Mouse (Mus musculus) spleen, adult 2 months (tissue): ENCODE measurements around the gene Astn2. TPM values are rescaled to one million over a fixed set of nuclear protein-coding genes. Genes with fewer than 3 reads are reported as not detected.

Source experiments
- DNase-seq, 2 experiments: peaks; one replicate each; pipeline versions ENCODE4 v3.0.0 to v3.0.0-alpha.2; 2012 to 2021; ENCODE audit warnings: low spot score in 2 of 2, low read depth in 1 of 2
- H3K27ac ChIP-seq: fragments of 200-500 bp; 2 replicates; pipeline ENCODE4 v1.5.1; 2012; ENCODE audit warnings: low read length, inconsistent platforms; ENCODE audit not compliant: insufficient read depth
- H3K27me3 ChIP-seq: fragments of 200-500 bp; 2 replicates; pipeline ENCODE4 v1.6.1; 2012; ENCODE audit warnings: mild to moderate bottlenecking, moderate library complexity, low read length, inconsistent platforms; ENCODE audit not compliant: control insufficient read depth, insufficient read depth
- H3K36me3 ChIP-seq: fragments of 200-500 bp; 2 replicates; pipeline ENCODE4 v1.6.1; 2012; ENCODE audit warnings: mild to moderate bottlenecking, low read length, inconsistent platforms; ENCODE audit not compliant: control insufficient read depth, insufficient read depth
- H3K4me1 ChIP-seq: fragments of 200-500 bp; 2 replicates; pipeline ENCODE4 v1.6.1; 2011; ENCODE audit warnings: inconsistent platforms; ENCODE audit not compliant: control insufficient read depth, insufficient read depth, insufficient read length
- H3K4me3 ChIP-seq: fragments of 200-500 bp; 2 replicates; pipeline ENCODE4 v1.5.1; 2011; ENCODE audit warnings: mild to moderate bottlenecking, inconsistent platforms; ENCODE audit not compliant: insufficient read depth, insufficient read length; ENCODE audit errors: extremely low read depth
- CTCF ChIP-seq: fragments of 200-500 bp; IDR thresholded peaks from 2 replicates; pipeline ENCODE4 v1.5.1; 2011; ENCODE audit warnings: mild to moderate bottlenecking, inconsistent platforms; ENCODE audit not compliant: insufficient read depth, insufficient read length, insufficient replicate concordance; ENCODE audit errors: extremely low read depth
- POLR2A ChIP-seq: fragments of 200-500 bp; IDR thresholded peaks from 2 replicates; pipeline ENCODE4 v1.6.1; 2011; ENCODE audit warnings: low read depth, low read length, inconsistent platforms
- WGBS: fragments of 180-500 bp; shearing (Covaris S2); methylation state at CpG from one replicate; pipeline ENCODE4 v1.1.7; 2018; 5-methylcytosine and 5-hydroxymethylcytosine counted together
- polyA plus RNA-seq: library from polyadenylated mRNA; depleted of rRNA; stranded (reverse); fragments of >200 nt; gene quantifications from 2 replicates; pipeline ENCODE4 v1.2.3, GENCODE M21; 2012

Astn2 gene
- polyA plus RNA-seq, 1 experiment = 3.9 TPM

DNA sequence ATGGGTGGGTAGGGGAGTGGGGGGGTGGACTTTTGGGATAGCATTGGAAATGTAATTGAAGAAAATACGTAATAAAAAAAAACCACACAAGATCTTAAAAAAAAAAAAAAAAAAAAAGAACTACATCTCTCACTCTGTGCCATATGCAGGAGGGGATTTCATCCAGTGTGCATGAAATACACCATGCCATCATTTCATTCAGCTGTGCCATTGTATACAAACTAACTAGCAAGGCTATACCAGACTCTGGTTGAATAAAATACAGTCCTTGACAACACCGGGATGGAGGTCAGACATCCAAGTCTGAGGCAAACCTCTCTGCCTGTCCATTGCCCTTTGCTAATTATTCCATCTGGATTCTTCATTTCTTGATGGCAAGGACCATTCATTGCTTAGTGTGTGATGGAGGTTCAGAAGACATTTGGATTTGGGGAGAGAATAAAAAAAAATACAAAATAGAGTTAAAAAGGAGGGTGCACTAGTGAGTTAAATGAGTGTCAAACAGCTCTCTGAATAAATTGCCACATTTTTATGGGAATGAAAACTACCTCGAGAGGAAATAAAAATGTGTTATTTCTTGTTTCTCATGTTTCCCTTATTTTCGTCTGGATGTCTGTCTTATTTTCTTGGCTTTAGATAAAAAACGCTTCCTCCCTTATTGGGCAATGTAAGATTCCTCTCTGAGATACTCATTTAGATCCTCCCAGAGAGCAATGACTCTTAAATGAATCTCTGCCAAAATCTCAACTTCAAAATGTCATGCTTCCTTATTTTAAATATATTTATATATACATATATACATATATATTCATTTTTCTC, 445.8 kb downstream of the Astn2 start:
- no peaks in the 10 kb centered on the region for H3K27me3 ChIP-seq
- no peak overlapping the region for H3K27ac ChIP-seq
- no peak overlapping the region for H3K4me3 ChIP-seq
- 77% methylated on average over 5 of the region's 5 CpGs for WGBS
- TF ChIP-seq POLR2A (no peak), CTCF (no peak)
- H3K36me3 ChIP-seq = no peaks in the 10 kb centered on the region
- no peak for DNase-seq
- H3K4me1 ChIP-seq = no peaks in the 10 kb centered on the region

- no peak for DNase-seq
- WGBS = 85% methylated on average over 1 of the region's 1 CpGs
- Histone ChIP-seq H3K27me3 (no peaks in the 10 kb centered on the region), H3K36me3 (no peaks in the 10 kb centered on the region), H3K4me1 (no peaks in the 10 kb centered on the region), H3K4me3 (no peak overlapping the region), H3K27ac (no peak overlapping the region)
- TF ChIP-seq POLR2A (no peak), CTCF (no peak)
Observed at GRCm38 (mm10) chr4:65951918-65952317, 452.5 kb downstream of the Astn2 start.

DNA sequence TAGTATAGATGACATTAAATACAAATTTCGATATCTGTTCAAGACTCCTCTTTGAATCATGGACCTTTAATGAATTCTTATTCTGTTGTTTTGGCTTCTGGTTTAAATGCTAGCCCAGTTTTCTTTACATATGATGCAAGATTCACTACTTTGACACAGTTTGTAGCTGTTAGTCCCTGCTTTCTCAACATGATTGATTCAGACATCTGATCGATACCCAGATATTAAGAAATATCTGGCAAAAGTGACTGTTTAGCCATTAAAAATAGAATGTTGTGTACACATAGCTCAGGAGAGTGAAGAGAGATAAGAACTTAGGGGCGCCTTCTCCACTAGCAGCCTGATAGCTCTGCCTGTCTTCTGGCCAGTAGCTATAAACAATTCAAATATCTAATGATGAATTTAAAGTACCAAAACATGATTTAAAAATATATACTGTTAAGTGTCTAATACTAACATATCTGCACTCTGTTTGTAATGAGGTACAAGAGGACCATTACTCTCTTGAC, 457.2 kb downstream of the Astn2 start:
- TF ChIP-seq CTCF (no peak), POLR2A (no peak)
- DNase-seq = no peak
- Histone ChIP-seq H3K36me3 (no peaks in the 10 kb centered on the region), H3K27ac (no peak overlapping the region), H3K4me1 (no peaks in the 10 kb centered on the region), H3K4me3 (no peak overlapping the region), H3K27me3 (no peaks in the 10 kb centered on the region)
- WGBS = 88% methylated on average over 3 of the region's 3 CpGs

GRCm38 (mm10) chr4:65946021-65946420, 458.4 kb downstream of the Astn2 start:
- H3K4me3 ChIP-seq = no peak overlapping the region
- 81% methylated on average over 2 of the region's 2 CpGs for WGBS
- TF ChIP-seq POLR2A = no peak
- TF ChIP-seq CTCF = no peak
- no peaks in the 10 kb centered on the region for H3K36me3 ChIP-seq
- H3K27ac ChIP-seq = no peak overlapping the region
- no peaks in the 10 kb centered on the region for H3K27me3 ChIP-seq
- no peak for DNase-seq
- H3K4me1 ChIP-seq = no peaks in the 10 kb centered on the region

- WGBS = 70% methylated on average over 2 of the region's 2 CpGs
- Histone ChIP-seq H3K27me3 (no peaks in the 10 kb centered on the region), H3K4me3 (no peak overlapping the region), H3K4me1 (no peaks in the 10 kb centered on the region), H3K36me3 (no peaks in the 10 kb centered on the region), H3K27ac (no peak overlapping the region)
- TF ChIP-seq CTCF (no peak), POLR2A (no peak)
- DNase-seq = no peak
Observed at GRCm38 (mm10) chr4:65930901-65931300, 473.5 kb downstream of the Astn2 start.

DNA sequence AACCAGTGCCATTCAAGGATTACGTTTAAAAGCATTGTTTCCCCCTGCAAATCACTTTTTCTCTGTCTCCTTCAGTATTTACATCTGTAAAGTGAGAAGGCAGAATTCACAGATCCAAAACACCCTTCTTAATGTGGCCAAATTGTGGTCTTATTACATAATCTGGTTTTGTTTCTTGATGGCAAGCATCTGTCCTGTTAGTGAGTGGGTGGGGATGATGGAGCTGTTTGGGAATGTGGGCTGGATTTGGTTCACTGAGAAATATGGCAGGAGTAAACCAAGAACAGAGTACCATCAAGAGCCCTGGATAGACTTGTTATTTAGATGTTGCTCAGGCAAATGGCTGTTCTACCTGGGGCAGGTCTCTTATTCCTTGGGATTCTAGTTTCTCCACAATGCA, 484.1 kb downstream of the Astn2 start:
- H3K27me3 ChIP-seq = no peaks in the 10 kb centered on the region
- no peak overlapping the region for H3K4me3 ChIP-seq
- no peak for DNase-seq
- no peaks in the 10 kb centered on the region for H3K4me1 ChIP-seq
- H3K36me3 ChIP-seq = no peaks in the 10 kb centered on the region
- 64% methylated on average over 1 of the region's 1 CpGs for WGBS
- TF ChIP-seq CTCF = no peak
- no peak for TF ChIP-seq POLR2A
- no peak overlapping the region for H3K27ac ChIP-seq

DNA sequence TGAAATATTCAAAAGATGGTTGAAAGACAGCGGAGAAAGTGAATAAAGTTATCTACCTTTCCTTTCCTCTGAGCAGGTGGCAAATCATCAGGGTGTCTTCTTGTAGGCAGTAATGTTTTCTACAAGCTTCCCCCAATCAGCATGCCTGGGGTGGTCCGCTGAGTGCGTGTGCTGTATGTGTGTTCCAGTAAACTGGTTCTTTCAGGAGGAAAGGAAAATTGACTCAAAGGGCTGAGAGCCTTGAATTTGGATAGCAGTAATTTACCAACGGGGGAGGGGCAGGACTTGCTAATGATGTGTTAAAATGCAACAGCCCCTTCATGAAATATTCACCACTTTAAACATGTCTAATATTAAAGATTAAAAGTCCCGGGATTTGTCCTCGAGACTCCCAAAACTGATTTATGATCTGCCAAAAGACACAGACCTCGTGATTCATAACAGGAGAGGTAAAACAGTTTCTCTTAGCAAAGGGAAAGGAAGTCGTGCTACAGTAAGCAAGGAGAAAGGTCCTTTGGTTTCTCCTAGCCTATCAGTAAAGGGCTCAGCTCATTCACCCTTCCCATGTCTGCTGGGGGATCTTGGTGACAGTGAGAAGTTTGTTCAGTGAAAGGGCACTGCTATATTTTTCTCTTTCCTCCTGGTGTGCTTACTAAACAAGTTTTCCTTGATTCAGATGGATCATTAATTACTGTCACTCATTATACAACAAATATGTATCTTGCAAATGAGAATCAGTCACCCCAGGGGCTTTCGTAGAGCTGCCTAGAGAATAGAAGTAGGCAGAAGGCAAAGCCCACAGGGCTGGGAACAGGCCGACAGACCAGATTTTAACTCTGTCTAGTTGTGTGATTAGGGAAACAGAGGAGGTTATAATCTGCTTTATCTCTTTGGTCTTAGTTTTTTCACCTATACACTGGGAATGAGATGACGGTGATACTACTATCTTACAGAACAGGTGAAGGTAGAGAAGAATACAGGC, 488.1 kb downstream of the Astn2 start:
- no peak for TF ChIP-seq CTCF
- no peak for TF ChIP-seq POLR2A
- WGBS = 74% methylated on average over 11 of the region's 11 CpGs
- H3K4me3 ChIP-seq = no peak overlapping the region
- no peaks in the 10 kb centered on the region for H3K27me3 ChIP-seq
- no peaks in the 10 kb centered on the region for H3K36me3 ChIP-seq
- H3K27ac ChIP-seq = no peak overlapping the region
- DNase-seq = no peak
- no peaks in the 10 kb centered on the region for H3K4me1 ChIP-seq
